Mouse (Mus musculus): ENCODE results near the gene Isl1. TPM values are rescaled to one million over a fixed set of nuclear protein-coding genes. Genes with fewer than 3 reads are reported as not detected.

Gene Isl1
- polyA plus RNA-seq (2015; fragmentation: Nextera tagmentation; extraction: Ambion mirVana), result 9.3 and 12.3 TPM in 2 replicates

- DNase-seq (ENCODE audit: low spot score), result peak; percentile 23
These were observed at the start of gene Isl1 for GRCm38 (mm10) chr13:116309584-116310462. TSS of gene Isl1 (minus strand) at chr13:116309689.

- no peak for DNase-seq (ENCODE audit: low spot score)
These were observed 26.3 kb upstream of the Isl1 start for GRCm38 (mm10) chr13:116335763-116336162.

GRCm38 (mm10) chr13:116313636-116314530 is 4.4 kb upstream of the Isl1 start:
- DNase-seq (ENCODE audit: low spot score), result no peak

GRCm38 (mm10) chr13:116311871-116312720 is 2.6 kb upstream of the Isl1 start:
- no peak for DNase-seq (ENCODE audit: low spot score)

GRCm38 (mm10) chr13:116311011-116311410 is 1.5 kb upstream of the Isl1 start:
- DNase-seq (ENCODE audit: low spot score), result no peak

GRCm38 (mm10) chr13:116310463-116310765 is 925 bp upstream of the Isl1 start:
- no peak for DNase-seq (ENCODE audit: low spot score)

GRCm38 (mm10) chr13:116308933-116309583 is 431 bp downstream of the Isl1 start:
- no peak for DNase-seq (ENCODE audit: low spot score)

- no peak for DNase-seq (ENCODE audit: low spot score)
These were observed 1.2 kb downstream of the Isl1 start for GRCm38 (mm10) chr13:116308121-116308932.

- no peak for DNase-seq (ENCODE audit: low spot score)
These were observed 2.9 kb downstream of the Isl1 start for GRCm38 (mm10) chr13:116306591-116306990.

- no peak for DNase-seq (ENCODE audit: low spot score)
These were observed 3.8 kb downstream of the Isl1 start for GRCm38 (mm10) chr13:116305721-116306120.

- no peak for DNase-seq (ENCODE audit: low spot score)
These were observed 4.6 kb downstream of the Isl1 start for GRCm38 (mm10) chr13:116304713-116305470.

GRCm38 (mm10) chr13:116303766-116304165 is 5.7 kb downstream of the Isl1 start:
- DNase-seq (ENCODE audit: low spot score), result no peak

- DNase-seq (ENCODE audit: low spot score), result no peak
These were observed 6.6 kb downstream of the Isl1 start for GRCm38 (mm10) chr13:116302861-116303260.

- no peak for DNase-seq (ENCODE audit: low spot score)
These were observed 7.8 kb downstream of the Isl1 start for GRCm38 (mm10) chr13:116301706-116302105.

GRCm38 (mm10) chr13:116299241-116299640 is 10.2 kb downstream of the Isl1 start:
- DNase-seq (ENCODE audit: low spot score), result no peak

- DNase-seq (ENCODE audit: low spot score), result no peak
These were observed 10.8 kb downstream of the Isl1 start for GRCm38 (mm10) chr13:116298641-116299170.

- DNase-seq (ENCODE audit: low spot score), result no peak
These were observed 11.5 kb downstream of the Isl1 start for GRCm38 (mm10) chr13:116298001-116298400.

- no peak for DNase-seq (ENCODE audit: low spot score)
These were observed 12.3 kb downstream of the Isl1 start for GRCm38 (mm10) chr13:116297048-116297811.

Data from thymus, postnatal 0 days (tissue).